Mouse (Mus musculus): ENCODE measurements around the gene Olfr360.
"Not testable (repeated sequence)": the region's sequence is repeated elsewhere in the genome, so short reads cannot be mapped to it uniquely, and the experiment has no call there.

The Olfr360 gene

GRCm38 (mm10) chr2:37065446-37065845, at the start of gene Olfr360:
Olfr360 (plus strand) TSS chr2:37065746.
- DNase-seq (ENCODE audit: extremely low spot score, low read depth, low spot score), result no peak

DNA sequence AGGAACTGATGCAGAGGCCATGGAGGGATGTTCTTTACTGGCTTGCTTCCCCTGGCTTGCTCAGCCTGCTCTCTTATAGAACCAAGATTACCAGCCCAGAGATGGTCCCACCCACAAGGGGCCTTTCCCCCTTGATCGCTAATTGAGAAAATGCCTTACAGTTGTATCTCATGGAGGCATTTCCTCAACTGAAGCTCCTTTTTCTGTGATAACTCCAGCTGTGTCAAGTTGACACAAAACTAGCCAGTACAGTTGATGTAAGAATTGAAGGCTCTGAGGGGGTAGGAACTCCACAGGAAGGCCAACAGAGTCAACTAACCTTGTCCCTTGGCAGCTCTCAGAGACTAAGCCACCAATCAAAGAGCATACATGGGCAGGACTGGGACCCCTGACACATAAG, 23.6 kb downstream of the Olfr360 start, which contains the start of gene Olfr361:
TSS of gene Olfr361 (minus strand) at position 101 of the 400 bp plus-strand sequence.
- not testable (repeated sequence) for DNase-seq (ENCODE audit: extremely low spot score, low read depth, low spot score)

GRCm38 (mm10) chr2:37117810-37118209, 52.3 kb downstream of the Olfr360 start, which contains the start of gene Olfr362:
Olfr362 (minus strand) TSS chr2:37117910.
- DNase-seq (ENCODE audit: extremely low spot score, low read depth, low spot score), result no peak

Measured in hindlimb bud, embryonic 11.5 days (tissue).